Mouse (Mus musculus) hindbrain, postnatal 0 days (tissue): ENCODE measurements at regions not wholly inside any gene's neighbourhood (a gene's known extent, or its start where the extent isn't known, plus 50 kb on each side); places are given as distances from the start of the nearest gene placed in this dataset.
A peak's percentile ranks its signal among the peaks of the same experiment; 100 is the strongest.
"Not testable (repeated sequence)": the region's sequence is repeated elsewhere in the genome, so short reads cannot be mapped to it uniquely, and the experiment has no call there.

Source experiments
- ATAC-seq: fragments of 200-750 bp; cut with Nextera tagmentation; 2 replicates; pipeline ENCODE4 v1.8.0; 2017; ENCODE audit warnings: mild to moderate bottlenecking, moderate TSS enrichment, moderate library complexity
- DNase-seq: peaks from one replicate; pipeline ENCODE4 v3.0.0-alpha.2; 2015; ENCODE audit warnings: low spot score
- H3K27ac ChIP-seq: fragments of 300-500 bp; sonication (generic); 2 replicates; pipeline ENCODE4 v1.5.1; 2014; ENCODE audit warnings: mild to moderate bottlenecking
- H3K27me3 ChIP-seq: fragments of 300-500 bp; sonication (generic); 2 replicates; pipeline ENCODE4 v1.6.1; 2014; ENCODE audit warnings: low read length, mixed read lengths; ENCODE audit not compliant: insufficient read depth
- H3K36me3 ChIP-seq: fragments of 300-500 bp; sonication (generic); 2 replicates; pipeline ENCODE4 v1.6.1; 2014; ENCODE audit warnings: low read length, mixed read lengths; ENCODE audit not compliant: insufficient read depth
- H3K4me1 ChIP-seq: fragments of 300-500 bp; sonication (generic); 2 replicates; pipeline ENCODE4 v1.6.1; 2014; ENCODE audit warnings: antibody characterized with exemption, low read length, mixed read lengths; ENCODE audit not compliant: insufficient read depth
- H3K4me2 ChIP-seq: fragments of 300-500 bp; sonication (generic); 2 replicates; pipeline ENCODE4 v1.6.1; 2014; ENCODE audit warnings: low read depth, mild to moderate bottlenecking, low read length, moderate library complexity, mixed read lengths
- H3K4me3 ChIP-seq: fragments of 300-500 bp; sonication (generic); 2 replicates; pipeline ENCODE4 v1.5.1; 2014; ENCODE audit warnings: low read length
- H3K9ac ChIP-seq: fragments of 300-500 bp; sonication (generic); replicated peaks from 2 replicates; pipeline ENCODE4 v1.6.1; 2014; ENCODE audit warnings: mild to moderate bottlenecking, low read length, moderate library complexity, mixed read lengths
- H3K9me3 ChIP-seq: fragments of 300-500 bp; sonication (generic); 2 replicates; pipeline ENCODE4 v1.6.1; 2016; ENCODE audit warnings: low read length, mixed read lengths
- CTCF ChIP-seq: IDR thresholded peaks from 2 replicates; pipeline ENCODE4 v1.5.1; 2016; ENCODE audit warnings: antibody characterized with exemption, control low read depth, low read depth
- WGBS: fragments of 180-500 bp; shearing (Covaris S2); extraction: QIAGEN DNeasy Blood & Tissue Kit; methylation state at CpG from one replicate; pipeline ENCODE4 v1.1.7; 2014; 5-methylcytosine and 5-hydroxymethylcytosine counted together

DNA sequence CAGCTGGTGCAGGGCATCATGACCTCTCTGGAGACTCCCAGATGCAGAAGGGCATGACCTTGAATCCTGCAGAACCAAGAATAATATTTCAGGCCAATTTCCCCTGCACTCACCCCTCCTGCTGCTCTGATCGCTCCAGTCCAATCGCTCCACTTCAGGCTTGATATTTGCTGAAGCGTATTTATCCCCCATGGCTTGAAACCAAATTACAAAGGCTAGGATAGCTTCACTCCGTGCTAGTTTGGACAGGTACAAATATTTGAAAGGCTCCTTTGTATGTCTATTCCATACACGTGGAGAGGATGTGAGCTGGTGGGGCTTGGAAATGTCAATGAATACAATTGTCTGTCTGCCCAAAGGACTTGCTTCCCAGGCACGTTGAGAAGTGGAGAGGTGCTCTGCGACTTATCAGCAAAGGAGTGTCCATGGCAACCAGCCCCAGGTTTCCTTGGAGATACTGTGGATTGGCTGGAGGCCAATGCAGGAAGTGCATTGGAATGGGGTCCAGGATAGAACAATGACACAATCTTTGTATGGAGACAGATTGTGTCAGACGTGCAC lies 201.8 kb upstream of the Tmc3 start:
- peak overlapping the region; percentile 42 for H3K4me2 ChIP-seq
- ATAC-seq (peak; percentile 96), DNase-seq (peak; percentile 87)
- H3K36me3 ChIP-seq, result no peaks in the 10 kb centered on the region
- WGBS, result 10% methylated on average over 8 of the region's 8 CpGs
- H3K27me3 ChIP-seq, result no peaks in the 10 kb centered on the region
- H3K27ac ChIP-seq, result peak overlapping the region; percentile 64
- no peaks in the 10 kb centered on the region for H3K9me3 ChIP-seq
- H3K4me1 ChIP-seq, result peaks cover 11% of the 10 kb centered on the region
- H3K4me3 ChIP-seq, result no peak overlapping the region
- TF ChIP-seq CTCF, result no peak
- no peak overlapping the region for H3K9ac ChIP-seq

- Histone ChIP-seq H3K9me3 (no peaks in the 10 kb centered on the region), H3K9ac (no peak overlapping the region), H3K4me3 (no peak overlapping the region), H3K27ac (no peak overlapping the region), H3K27me3 (no peaks in the 10 kb centered on the region), H3K36me3 (no peaks in the 10 kb centered on the region), H3K4me2 (no peak overlapping the region), H3K4me1 (no peaks in the 10 kb centered on the region; the same call in 1 of the 2 replicates)
- ATAC-seq (no peak), DNase-seq (no peak)
- WGBS, result 74% methylated on average over 5 of the region's 5 CpGs
- TF ChIP-seq CTCF, result no peak
These were observed 193.3 kb upstream of the Tmc3 start for GRCm38 (mm10) chr7:83391388-83391787.

GRCm38 (mm10) chr7:83392181-83392580 lies 192.5 kb upstream of the Tmc3 start:
- no peak overlapping the region for H3K27ac ChIP-seq
- H3K4me2 ChIP-seq, result no peak overlapping the region
- no peak for TF ChIP-seq CTCF
- H3K9me3 ChIP-seq, result no peaks in the 10 kb centered on the region
- H3K4me3 ChIP-seq, result no peak overlapping the region
- WGBS, result 92% methylated on average over 2 of the region's 2 CpGs
- ATAC-seq (no peak), DNase-seq (no peak)
- no peaks in the 10 kb centered on the region for H3K27me3 ChIP-seq
- H3K4me1 ChIP-seq, result no peaks in the 10 kb centered on the region; the same call in 1 of the 2 replicates
- no peak overlapping the region for H3K9ac ChIP-seq
- H3K36me3 ChIP-seq, result no peaks in the 10 kb centered on the region

GRCm38 (mm10) chr7:83392625-83393024 lies 192.1 kb upstream of the Tmc3 start:
- no peaks in the 10 kb centered on the region for H3K27me3 ChIP-seq
- no peaks in the 10 kb centered on the region for H3K36me3 ChIP-seq
- H3K4me3 ChIP-seq, result no peak overlapping the region
- H3K27ac ChIP-seq, result no peak overlapping the region
- H3K9ac ChIP-seq, result no peak overlapping the region
- H3K9me3 ChIP-seq, result no peaks in the 10 kb centered on the region
- ATAC-seq, result no peak
- TF ChIP-seq CTCF, result no peak
- no peak for DNase-seq
- H3K4me2 ChIP-seq, result no peak overlapping the region
- H3K4me1 ChIP-seq, result no peaks in the 10 kb centered on the region; the same call in 1 of the 2 replicates

- H3K9me3 ChIP-seq, result no peaks in the 10 kb centered on the region
- no peak for DNase-seq
- H3K4me2 ChIP-seq, result no peak overlapping the region
- H3K4me1 ChIP-seq, result no peaks in the 10 kb centered on the region; the same call in 1 of the 2 replicates
- H3K27ac ChIP-seq, result no peak overlapping the region
- no peaks in the 10 kb centered on the region for H3K27me3 ChIP-seq
- H3K4me3 ChIP-seq, result no peak overlapping the region
- no peak overlapping the region for H3K9ac ChIP-seq
- H3K36me3 ChIP-seq, result no peaks in the 10 kb centered on the region
- WGBS, result 56% methylated on average over 2 of the region's 2 CpGs
- no peak for ATAC-seq
- no peak for TF ChIP-seq CTCF
These were observed 190.6 kb upstream of the Tmc3 start for GRCm38 (mm10) chr7:83394156-83394555.

DNA sequence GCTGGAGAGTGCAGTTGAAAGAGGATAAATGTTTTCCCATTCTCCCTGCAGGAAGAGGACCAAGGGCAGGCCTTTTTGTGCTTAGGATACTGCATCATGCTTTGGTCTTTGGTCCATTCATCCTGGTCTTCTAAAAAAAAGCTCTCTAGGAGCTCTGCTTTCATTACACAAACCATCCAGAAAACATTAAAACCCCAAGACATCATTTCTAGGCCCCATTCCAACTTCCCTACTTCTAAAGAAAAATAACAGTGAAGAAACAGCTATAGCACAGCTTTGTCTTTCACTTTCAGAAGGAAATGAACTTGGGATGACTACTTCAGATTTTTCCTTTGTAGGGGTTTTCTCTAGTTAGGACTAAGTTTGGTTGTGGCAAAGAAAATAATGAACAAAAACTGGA lies 185.1 kb upstream of the Tmc3 start:
- no peak overlapping the region for H3K4me3 ChIP-seq

GRCm38 (mm10) chr7:83401001-83401400 lies 183.7 kb upstream of the Tmc3 start:
- no peak for TF ChIP-seq CTCF
- Histone ChIP-seq H3K4me1 (no peaks in the 10 kb centered on the region), H3K4me2 (no peak overlapping the region), H3K27ac (no peak overlapping the region), H3K4me3 (no peak overlapping the region), H3K9ac (no peak overlapping the region), H3K9me3 (no peaks in the 10 kb centered on the region), H3K27me3 (no peaks in the 10 kb centered on the region), H3K36me3 (no peaks in the 10 kb centered on the region)
- ATAC-seq (no peak), DNase-seq (no peak)
- WGBS, result 86% methylated on average over 5 of the region's 5 CpGs

More for the DNA sequence above, 185.1 kb upstream of the Tmc3 start:
- Histone ChIP-seq H3K4me2 (no peak overlapping the region), H3K27me3 (no peaks in the 10 kb centered on the region), H3K36me3 (no peaks in the 10 kb centered on the region), H3K9ac (no peak overlapping the region), H3K9me3 (no peaks in the 10 kb centered on the region), H3K4me1 (no peaks in the 10 kb centered on the region), H3K27ac (no peak overlapping the region)
- DNase-seq (no peak), ATAC-seq (no peak)
- no peak for TF ChIP-seq CTCF

GRCm38 (mm10) chr7:83412745-83413144 lies 172.0 kb upstream of the Tmc3 start:
- not testable (repeated sequence) for H3K36me3 ChIP-seq, H3K27ac ChIP-seq, H3K4me3 ChIP-seq, H3K27me3 ChIP-seq, ATAC-seq, H3K4me2 ChIP-seq, H3K4me1 ChIP-seq, H3K9me3 ChIP-seq, DNase-seq, H3K9ac ChIP-seq
- WGBS, result 97% methylated on average over 5 of the region's 5 CpGs
